Mouse (Mus musculus): ENCODE results near the gene Itih3. TPM values are rescaled to one million over a fixed set of nuclear protein-coding genes. Genes with fewer than 3 reads are reported as not detected.
A peak's percentile ranks its signal among the peaks of the same experiment; 100 is the strongest.

Gene Itih3
- 4.5 and 5.3 TPM in 2 replicates for total RNA-seq (2014; rRNA removed)
- polyA plus RNA-seq (2015; fragmentation: Nextera tagmentation; extraction: Ambion mirVana), result 5.6 and 6.1 TPM in 2 replicates

DNA sequence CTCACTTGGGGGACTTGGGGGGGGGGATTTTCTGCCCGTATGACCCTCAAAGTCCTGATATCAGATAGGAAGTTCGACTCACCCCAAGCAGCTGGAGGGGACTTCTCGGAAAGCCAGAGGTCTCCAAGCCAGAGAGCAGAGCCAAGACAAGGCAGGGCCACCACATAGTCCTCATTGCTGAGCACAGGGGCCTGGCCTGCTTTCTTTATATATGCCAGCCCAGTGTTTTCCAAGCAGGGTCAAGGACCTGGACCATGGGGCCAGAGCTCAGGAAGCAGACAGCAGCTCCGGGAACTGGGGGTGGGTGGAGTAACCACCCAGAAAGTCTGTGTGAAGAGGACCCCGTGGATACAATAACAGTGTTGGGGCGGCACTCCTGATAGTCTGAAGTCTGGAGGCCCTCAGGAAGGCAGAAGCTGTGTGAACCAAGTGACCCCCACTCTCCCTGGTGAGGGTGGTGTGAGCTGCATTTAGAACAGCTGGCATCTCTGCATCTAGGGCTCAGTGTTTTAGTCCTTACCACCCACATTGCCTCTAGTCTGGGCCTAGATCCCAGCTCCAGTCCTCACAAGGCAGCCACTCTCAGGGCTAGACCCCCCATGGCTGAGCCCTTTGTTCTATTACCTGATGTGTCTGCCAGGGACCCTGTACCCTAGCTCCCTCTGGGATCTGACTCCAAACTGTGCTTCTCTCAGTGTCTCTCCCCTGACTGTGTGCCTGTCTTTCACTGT lies at the start of gene Itih3:
Gene Itih3 (minus strand): TSS at position 386 of the 731 bp plus-strand sequence.
- no peak for TF ChIP-seq CTCF (IDR thresholded peaks at IDR 0.05)
- no peaks in the 10 kb centered on the region for H3K4me1 ChIP-seq (ENCODE audit: insufficient read depth, low read length)
- ATAC-seq (ENCODE audit: low FRiP score) (peak; percentile 58), DNase-seq (ENCODE audit: low spot score) (peak; percentile 65)
- H3K9me3 ChIP-seq (ENCODE audit: low read length), result no peaks in the 10 kb centered on the region
- no peaks in the 10 kb centered on the region for H3K36me3 ChIP-seq (ENCODE audit: insufficient read depth, low read length)
- WGBS, result 58% methylated on average over 6 of the region's 6 CpGs
- H3K27me3 ChIP-seq (ENCODE audit: insufficient read depth, low read length), result no peaks in the 10 kb centered on the region
- H3K9ac ChIP-seq (replicated peaks; ENCODE audit: low read length, poor library complexity, severe bottlenecking), result no peak within 1 kb of the TSS
- H3K4me3 ChIP-seq (ENCODE audit: low read depth, low read length), result no peak within 1 kb of the TSS
- 0 out of 2 replicates have a peak within 1 kb of the TSS, but pooled peaks have one; percentile 12 for H3K27ac ChIP-seq (ENCODE audit: low read depth, low read length)
- H3K4me2 ChIP-seq (ENCODE audit: low read depth, low read length, poor library complexity, severe bottlenecking), result no peak within 1 kb of the TSS

DNA sequence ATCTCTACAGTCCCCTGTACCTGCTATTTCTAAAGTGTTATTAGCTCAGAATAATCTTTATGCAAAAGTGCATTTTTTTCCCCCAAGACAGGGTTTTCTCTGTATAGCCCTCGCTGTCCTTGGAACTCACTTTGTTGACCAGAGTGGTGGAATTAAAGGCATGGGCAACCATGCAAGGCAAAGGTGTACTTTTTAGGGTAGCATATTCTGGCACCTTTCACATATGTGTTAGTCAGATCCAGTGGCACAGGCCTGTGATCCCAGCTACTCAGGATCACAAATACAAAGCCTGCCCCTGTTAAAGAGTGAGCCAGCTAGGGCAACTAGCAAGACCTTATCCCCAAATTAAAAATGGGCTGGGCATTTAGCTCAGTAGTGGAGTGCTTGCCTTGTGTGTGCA lies 36.8 kb upstream of the Itih3 start:
- DNase-seq (ENCODE audit: low spot score) (no peak), ATAC-seq (ENCODE audit: low FRiP score) (no peak)
- 83% methylated on average over 1 of the region's 1 CpGs for WGBS
- TF ChIP-seq CTCF (IDR thresholded peaks at IDR 0.05), result no peak
- Histone ChIP-seq H3K27ac (ENCODE audit: low read depth, low read length) (no peak overlapping the region), H3K9ac (replicated peaks; ENCODE audit: low read length, poor library complexity, severe bottlenecking) (no peak overlapping the region), H3K9me3 (ENCODE audit: low read length) (no peaks in the 10 kb centered on the region), H3K4me1 (ENCODE audit: insufficient read depth, low read length) (no peaks in the 10 kb centered on the region), H3K4me3 (ENCODE audit: low read depth, low read length) (no peak overlapping the region), H3K36me3 (ENCODE audit: insufficient read depth, low read length) (peaks cover 20% of the 10 kb centered on the region), H3K27me3 (ENCODE audit: insufficient read depth, low read length) (no peaks in the 10 kb centered on the region), H3K4me2 (ENCODE audit: low read depth, low read length, poor library complexity, severe bottlenecking) (no peak overlapping the region)

DNA sequence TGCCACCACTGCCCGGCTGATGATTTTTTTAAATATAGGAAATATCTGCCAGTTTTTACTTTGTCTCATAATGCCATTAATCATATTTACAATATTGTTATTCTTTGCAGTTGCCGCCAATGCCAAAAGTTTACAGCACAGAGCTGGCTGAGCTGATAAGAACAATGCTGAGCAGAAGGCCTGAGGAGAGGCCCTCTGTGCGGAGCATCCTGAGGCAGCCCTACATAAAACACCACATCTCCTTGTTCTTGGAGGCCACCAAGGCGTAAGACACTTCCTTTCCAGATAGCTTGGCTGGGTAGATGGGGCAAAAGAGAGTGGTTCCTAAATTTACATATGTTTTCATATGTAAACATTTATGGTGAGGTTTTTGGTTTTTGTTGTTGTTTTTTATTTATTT lies 35.5 kb upstream of the Itih3 start:
- Histone ChIP-seq H3K4me3 (ENCODE audit: low read depth, low read length) (no peak overlapping the region), H3K4me2 (ENCODE audit: low read depth, low read length, poor library complexity, severe bottlenecking) (no peak overlapping the region), H3K27ac (ENCODE audit: low read depth, low read length) (no peak overlapping the region), H3K36me3 (ENCODE audit: insufficient read depth, low read length) (peaks cover 17% of the 10 kb centered on the region), H3K9me3 (ENCODE audit: low read length) (no peaks in the 10 kb centered on the region), H3K9ac (replicated peaks; ENCODE audit: low read length, poor library complexity, severe bottlenecking) (no peak overlapping the region), H3K27me3 (ENCODE audit: insufficient read depth, low read length) (no peaks in the 10 kb centered on the region), H3K4me1 (ENCODE audit: insufficient read depth, low read length) (no peaks in the 10 kb centered on the region)
- TF ChIP-seq CTCF (IDR thresholded peaks at IDR 0.05), result no peak
- ATAC-seq (ENCODE audit: low FRiP score) (no peak), DNase-seq (ENCODE audit: low spot score) (no peak)
- 97% methylated on average over 4 of the region's 4 CpGs for WGBS

DNA sequence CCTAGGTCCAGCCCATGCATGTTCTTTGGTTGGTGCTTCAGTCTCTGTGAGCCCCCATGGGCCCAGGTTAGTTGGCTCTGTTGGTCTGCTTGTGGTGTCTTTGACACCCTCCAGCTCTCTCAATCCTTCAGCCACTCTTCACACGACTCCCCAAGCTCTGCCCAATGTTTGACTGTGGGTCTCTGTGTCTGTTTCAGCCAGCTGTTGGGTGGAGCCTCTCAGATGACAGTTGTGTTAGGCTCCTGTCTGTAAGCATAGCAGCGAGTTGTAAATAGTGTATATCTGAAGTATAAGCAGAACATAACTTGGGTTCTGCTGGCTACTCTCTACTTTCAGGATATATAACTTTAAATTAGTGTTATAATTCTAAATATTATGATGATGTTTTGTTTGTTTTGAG lies 35.0 kb upstream of the Itih3 start:
- no peak for DNase-seq (ENCODE audit: low spot score)
- no peaks in the 10 kb centered on the region for H3K9me3 ChIP-seq (ENCODE audit: low read length)

DNA sequence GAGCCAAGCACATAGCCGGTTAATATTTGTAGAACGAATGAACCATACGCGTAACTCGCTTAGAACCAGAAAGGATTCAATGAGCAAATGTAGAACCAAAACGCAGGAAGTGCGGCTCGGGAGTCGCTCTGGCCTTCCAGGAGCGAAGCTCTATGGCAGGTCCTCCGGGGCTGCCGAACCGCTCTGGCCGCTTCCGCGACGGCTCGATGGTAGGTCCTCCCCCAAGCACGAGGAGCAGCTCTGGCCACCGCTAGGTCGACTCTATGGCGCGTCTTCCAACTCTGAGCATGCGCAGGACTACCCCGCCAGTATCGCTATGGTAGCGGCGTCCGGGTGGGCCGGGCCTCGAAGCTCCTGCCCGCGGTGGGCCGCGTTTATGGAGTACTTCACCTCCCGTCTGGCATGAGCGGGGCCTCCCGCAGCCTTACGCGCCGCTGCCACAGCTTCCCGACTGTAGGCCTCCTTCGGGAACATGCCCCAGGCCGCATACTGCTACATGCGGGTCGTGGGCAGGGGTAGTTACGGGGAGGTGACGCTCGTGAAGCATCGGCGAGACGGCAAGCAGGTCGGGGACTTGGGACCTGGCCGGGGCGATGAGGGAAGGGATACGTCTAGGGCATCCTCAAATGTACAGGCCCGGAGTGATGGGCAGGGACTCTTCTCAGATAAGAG lies 27.7 kb upstream of the Itih3 start, which contains the start of gene Nek4:
Gene Nek4 (plus strand): TSS at position 224 of the 672 bp plus-strand sequence.
- H3K36me3 ChIP-seq (ENCODE audit: insufficient read depth, low read length), result peaks cover 3% of the 10 kb centered on the region; the same call in 1 of the 2 replicates
- DNase-seq (ENCODE audit: low spot score) (peak; percentile 99), ATAC-seq (ENCODE audit: low FRiP score) (peak; percentile 99)
- peak within 1 kb of the TSS; percentile 82 for H3K4me2 ChIP-seq (ENCODE audit: low read depth, low read length, poor library complexity, severe bottlenecking)
- H3K9me3 ChIP-seq (ENCODE audit: low read length), result no peaks in the 10 kb centered on the region
- H3K4me1 ChIP-seq (ENCODE audit: insufficient read depth, low read length), result peaks cover 4% of the 10 kb centered on the region; the same call in 1 of the 2 replicates
- H3K9ac ChIP-seq (replicated peaks; ENCODE audit: low read length, poor library complexity, severe bottlenecking), result peak within 1 kb of the TSS; percentile 75
- H3K27me3 ChIP-seq (ENCODE audit: insufficient read depth, low read length), result no peaks in the 10 kb centered on the region
- H3K4me3 ChIP-seq (ENCODE audit: low read depth, low read length), result peak within 1 kb of the TSS; percentile 68
- under 1% methylated on average over 57 of the region's 57 CpGs for WGBS
- TF ChIP-seq CTCF (IDR thresholded peaks at IDR 0.05), result peak; percentile 64
- H3K27ac ChIP-seq (ENCODE audit: low read depth, low read length), result peak within 1 kb of the TSS; percentile 82

More for the DNA sequence above, 35.0 kb upstream of the Itih3 start:
- WGBS, result 89% methylated on average over 2 of the region's 2 CpGs
- Histone ChIP-seq H3K36me3 (ENCODE audit: insufficient read depth, low read length) (peaks cover 20% of the 10 kb centered on the region), H3K27me3 (ENCODE audit: insufficient read depth, low read length) (no peaks in the 10 kb centered on the region), H3K27ac (ENCODE audit: low read depth, low read length) (no peak overlapping the region), H3K4me2 (ENCODE audit: low read depth, low read length, poor library complexity, severe bottlenecking) (no peak overlapping the region), H3K9ac (replicated peaks; ENCODE audit: low read length, poor library complexity, severe bottlenecking) (no peak overlapping the region), H3K4me3 (ENCODE audit: low read depth, low read length) (no peak overlapping the region), H3K4me1 (ENCODE audit: insufficient read depth, low read length) (no peaks in the 10 kb centered on the region)
- no peak for TF ChIP-seq CTCF (IDR thresholded peaks at IDR 0.05)
- no peak for ATAC-seq (ENCODE audit: low FRiP score)

DNA sequence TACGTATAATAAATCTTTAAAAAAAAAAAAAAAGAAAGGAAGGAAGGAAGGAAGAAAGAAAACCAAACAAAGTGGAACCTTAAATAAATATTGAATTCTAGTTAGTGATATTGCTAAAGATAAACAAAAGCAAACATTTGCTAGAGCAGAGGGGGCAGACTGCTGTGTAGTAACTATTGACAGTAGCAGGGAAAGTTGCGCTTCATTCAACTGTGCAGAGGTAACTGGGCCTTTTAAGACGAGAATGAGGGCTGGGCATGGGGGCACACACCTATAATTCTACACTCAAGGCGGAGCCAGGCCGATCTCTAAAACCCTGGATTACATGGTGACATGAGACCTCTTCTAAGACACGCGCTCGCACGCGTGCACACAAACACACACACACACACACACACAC lies 26.4 kb upstream of the Itih3 start:
- H3K4me1 ChIP-seq (ENCODE audit: insufficient read depth, low read length), result peaks cover 4% of the 10 kb centered on the region; the same call in 1 of the 2 replicates
- peaks cover 3% of the 10 kb centered on the region; the same call in 1 of the 2 replicates for H3K36me3 ChIP-seq (ENCODE audit: insufficient read depth, low read length)
- H3K4me2 ChIP-seq (ENCODE audit: low read depth, low read length, poor library complexity, severe bottlenecking), result no peak overlapping the region
- no peak overlapping the region for H3K9ac ChIP-seq (replicated peaks; ENCODE audit: low read length, poor library complexity, severe bottlenecking)
- 95% methylated on average over 10 of the region's 10 CpGs for WGBS
- H3K27me3 ChIP-seq (ENCODE audit: insufficient read depth, low read length), result no peaks in the 10 kb centered on the region
- no peak overlapping the region for H3K4me3 ChIP-seq (ENCODE audit: low read depth, low read length)
- no peak for ATAC-seq (ENCODE audit: low FRiP score)
- H3K27ac ChIP-seq (ENCODE audit: low read depth, low read length), result no peak overlapping the region
- no peaks in the 10 kb centered on the region for H3K9me3 ChIP-seq (ENCODE audit: low read length)
- DNase-seq (ENCODE audit: low spot score), result no peak
- no peak; the same call in 1 of the 2 replicates for TF ChIP-seq CTCF (IDR thresholded peaks at IDR 0.05)

All from midbrain, postnatal 0 days (tissue).